Mouse (Mus musculus) CH12.LX (cell line): Measurements from ENCODE around the gene Ptprm. TPM values are rescaled to one million over a fixed set of nuclear protein-coding genes. Genes with fewer than 3 reads are reported as not detected.

Experiments used
- DNase-seq: peaks from one replicate; pipeline ENCODE4 v3.0.0-alpha.2; 2013; ENCODE audit errors: extremely low read depth
- H3K27ac ChIP-seq: 2 replicates; pipeline ENCODE4 v1.5.1; 2012; ENCODE audit warnings: low read depth, mild to moderate bottlenecking, control low read depth, moderate library complexity; ENCODE audit not compliant: insufficient read depth
- H3K27me3 ChIP-seq: replicated peaks from 2 replicates; pipeline ENCODE3; 2012; ENCODE audit warnings: inconsistent platforms
- H3K36me3 ChIP-seq, 2 experiments: replicated peaks in 1 of 2; 2 replicates each; pipeline versions ENCODE3 to v1.6.1; 2012; ENCODE audit warnings: inconsistent platforms in 1 of 2, low read length in 1 of 2, mild to moderate bottlenecking in 1 of 2, mixed read lengths in 1 of 2, moderate library complexity in 1 of 2; ENCODE audit not compliant: control insufficient read depth in 1 of 2, insufficient read depth in 1 of 2
- H3K4me1 ChIP-seq, 2 experiments: 2 replicates each; pipeline ENCODE4 v1.6.1; 2012; ENCODE audit warnings: inconsistent platforms in 1 of 2, moderate library complexity in 1 of 2; ENCODE audit not compliant: insufficient read depth in 2 of 2, control insufficient read depth in 1 of 2
- H3K4me2 ChIP-seq: 2 replicates; pipeline ENCODE4 v1.6.1; 2012; ENCODE audit warnings: low read depth, mild to moderate bottlenecking, control low read depth; ENCODE audit not compliant: poor library complexity, insufficient read depth, severe bottlenecking
- H3K4me3 ChIP-seq, 3 experiments: fragments of 150-350 bp in 1 of 3; sonication (generic) in 1 of 3; replicated peaks in 1 of 3; 2 replicates each; pipeline versions ENCODE3 to v1.5.1; 2011 to 2012; ENCODE audit warnings: low read depth in 2 of 3, low read length in 2 of 3, mild to moderate bottlenecking in 2 of 3, moderate library complexity in 2 of 3, control low read depth in 1 of 3, improper control_type of control experiment in 1 of 3, inconsistent platforms in 1 of 3, mixed read lengths in 1 of 3; ENCODE audit not compliant: poor library complexity in 1 of 3
- H3K79me2 ChIP-seq: replicated peaks from 2 replicates; pipeline ENCODE4 v1.6.1; 2012; ENCODE audit warnings: mild to moderate bottlenecking, moderate library complexity; ENCODE audit not compliant: control insufficient read depth, poor library complexity, insufficient read depth, severe bottlenecking; ENCODE audit errors: extremely low read depth
- H3K9ac ChIP-seq: 2 replicates; pipeline ENCODE4 v1.6.1; 2012; ENCODE audit warnings: low read depth, mild to moderate bottlenecking, control low read depth, moderate library complexity; ENCODE audit not compliant: insufficient read depth
- H3K9me3 ChIP-seq: replicated peaks from 2 replicates; pipeline ENCODE3; 2012; ENCODE audit warnings: low read length, inconsistent platforms, mixed read lengths
- CHD2 ChIP-seq: IDR thresholded peaks from 2 replicates; pipeline ENCODE4 v1.6.1; 2011; ENCODE audit warnings: low read length, improper control_type of control experiment
- E2F4 ChIP-seq: IDR thresholded peaks from 2 replicates; pipeline ENCODE4 v1.6.1; 2011; ENCODE audit warnings: low read depth, low read length, improper control_type of control experiment; ENCODE audit not compliant: insufficient replicate concordance
- ETS1 ChIP-seq: conservative IDR thresholded peaks from 2 replicates; pipeline ENCODE4 v1.6.1; 2012; ENCODE audit warnings: low read depth, mild to moderate bottlenecking, inconsistent platforms, low read length, improper control_type of control experiment, moderate library complexity
- IRF4 ChIP-seq: IDR thresholded peaks from 2 replicates; pipeline ENCODE4 v1.6.1; 2014; ENCODE audit warnings: low read depth, mild to moderate bottlenecking, inconsistent platforms, low read length, improper control_type of control experiment
- JUN ChIP-seq: IDR thresholded peaks from 2 replicates; pipeline ENCODE4 v1.6.1; 2011; ENCODE audit warnings: low read depth, mild to moderate bottlenecking, low read length, improper control_type of control experiment, moderate library complexity; ENCODE audit not compliant: insufficient read depth
- JUND ChIP-seq: conservative IDR thresholded peaks from 2 replicates; pipeline ENCODE4 v1.6.1; 2011; ENCODE audit warnings: low read depth, low read length, improper control_type of control experiment
- MAZ ChIP-seq: IDR thresholded peaks from 2 replicates; pipeline ENCODE4 v1.6.1; 2012; ENCODE audit warnings: low read depth, mild to moderate bottlenecking, inconsistent platforms, low read length, improper control_type of control experiment, moderate library complexity
- MEF2A ChIP-seq: IDR thresholded peaks from 2 replicates; pipeline ENCODE4 v1.6.1; 2014; ENCODE audit warnings: low read depth, mild to moderate bottlenecking, inconsistent platforms, low read length, improper control_type of control experiment, borderline replicate concordance
- MXI1 ChIP-seq: IDR thresholded peaks from 2 replicates; pipeline ENCODE4 v1.6.1; 2011; ENCODE audit warnings: mild to moderate bottlenecking, low read depth, low read length, improper control_type of control experiment
- MYC ChIP-seq: IDR thresholded peaks from 2 replicates; pipeline ENCODE4 v1.6.1; 2011; ENCODE audit warnings: low read depth, mild to moderate bottlenecking, improper control_type of control experiment, low read length
- NRF1 ChIP-seq: IDR thresholded peaks from 2 replicates; pipeline ENCODE4 v1.6.1; 2014; ENCODE audit warnings: low read depth, mild to moderate bottlenecking, inconsistent platforms, low read length, improper control_type of control experiment, moderate library complexity
- POLR2A ChIP-seq: IDR thresholded peaks from 2 replicates; pipeline ENCODE4 v1.6.1; 2011; ENCODE audit warnings: low read depth, mild to moderate bottlenecking, improper control_type of control experiment, low read length
- POLR2AphosphoS2 ChIP-seq: IDR thresholded peaks from 2 replicates; pipeline ENCODE4 v1.6.1; 2011; ENCODE audit warnings: low read depth, low read length, improper control_type of control experiment
- RAD21 ChIP-seq: IDR thresholded peaks from 2 replicates; pipeline ENCODE4 v1.6.1; 2011; ENCODE audit warnings: low read depth, mild to moderate bottlenecking, low read length, improper control_type of control experiment, moderate library complexity
- SIN3A ChIP-seq: IDR thresholded peaks from 2 replicates; pipeline ENCODE4 v1.6.1; 2012; ENCODE audit warnings: low read length, improper control_type of control experiment, inconsistent platforms
- SMC3 ChIP-seq: IDR thresholded peaks from 2 replicates; pipeline ENCODE4 v1.6.1; 2011; ENCODE audit warnings: low read depth, low read length, improper control_type of control experiment
- TCF12 ChIP-seq: IDR thresholded peaks from 2 replicates; pipeline ENCODE4 v1.6.1; 2014; ENCODE audit warnings: low read depth, mild to moderate bottlenecking, inconsistent platforms, low read length, improper control_type of control experiment
- USF2 ChIP-seq: conservative IDR thresholded peaks from 2 replicates; pipeline ENCODE4 v1.6.1; 2011; ENCODE audit warnings: low read depth, low read length, improper control_type of control experiment
- ZC3H11A ChIP-seq: IDR thresholded peaks from 2 replicates; pipeline ENCODE4 v1.6.1; 2012; ENCODE audit warnings: low read depth, mild to moderate bottlenecking, inconsistent platforms, low read length, improper control_type of control experiment
- ZKSCAN1 ChIP-seq: IDR thresholded peaks from 2 replicates; pipeline ENCODE4 v1.6.1; 2012; ENCODE audit warnings: low read depth, inconsistent platforms, low read length, improper control_type of control experiment, borderline replicate concordance
- ZNF384 ChIP-seq: IDR thresholded peaks from 2 replicates; pipeline ENCODE4 v1.6.1; 2012; ENCODE audit warnings: low read depth, low read length, improper control_type of control experiment, inconsistent platforms
- dilution Hi-C: fragments of 300-500 bp; cut with MboI; formaldehyde crosslinking; loops from 2 replicates; pipeline ENCODE4 v1.14.3; 2020; ENCODE audit warnings: low sequenced_read_pairs; ENCODE audit not compliant: extremely low pct_unique_long_range_greater_than_20kb, extremely low pct_ligation_motif_present
- in situ Hi-C: fragments of 300-500 bp; cut with MboI; formaldehyde crosslinking; loops from 3 replicates; pipeline ENCODE4 v1.14.3; 2019; ENCODE audit warnings: low sequenced_read_pairs, low pct_ligation_motif_present, low pct_unique_long_range_greater_than_20kb, mixed read lengths
- polyA plus RNA-seq: library from polyadenylated mRNA; unstranded; fragments of >175 nt; gene quantifications from 2 replicates; pipeline ENCODE4 v1.2.1, GENCODE M21; 2012; ENCODE audit warnings: low read depth; ENCODE audit not compliant: insufficient read length
- total RNA-seq, 2 experiments: library from RNA; depleted of rRNA; stranded (reverse); fragments of 300-350 nt in 1 of 2; fragments of >200 nt in 1 of 2; gene quantifications; 2 replicates each; pipeline ENCODE4 v1.2.3; 2012 to 2014

Ptprm gene
- total and polyA plus RNA-seq, 3 experiments: not detected

DNA sequence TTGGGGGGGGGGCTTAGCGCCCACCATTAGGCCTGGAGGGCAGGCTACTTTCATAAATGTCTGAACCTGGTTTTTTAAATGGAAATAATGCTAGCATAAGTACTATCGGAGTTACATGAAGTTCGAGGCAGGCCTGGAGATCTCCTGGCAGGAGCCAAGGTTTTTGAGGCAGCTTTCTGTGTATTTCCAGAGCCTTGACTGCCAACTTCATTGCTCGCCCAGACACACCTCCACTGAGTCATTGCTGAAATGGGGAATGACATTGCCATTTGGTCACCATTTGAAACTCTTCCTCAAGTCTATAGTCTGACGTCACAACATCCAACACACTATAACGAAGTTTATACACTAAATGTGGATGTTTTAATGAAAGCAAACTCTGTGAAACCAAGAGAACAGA lies 89.5 kb downstream of the Ptprm start:
- Histone ChIP-seq H3K9ac (no peak overlapping the region), H3K36me3 (no peaks in the 10 kb centered on the region), H3K4me1 (no peaks in the 10 kb centered on the region), H3K27ac (no peak overlapping the region), H3K4me3 (no peak overlapping the region), H3K27me3 (no peaks in the 10 kb centered on the region), H3K79me2 (no peaks in the 10 kb centered on the region), H3K4me2 (no peak overlapping the region), H3K9me3 (peaks cover 84% of the 10 kb centered on the region)
- no peak for TF ChIP-seq ZKSCAN1
- TF ChIP-seq SIN3A: no peak
- TF ChIP-seq SMC3: no peak
- no peak for TF ChIP-seq CHD2
- TF ChIP-seq RAD21: no peak
- no peak for TF ChIP-seq E2F4
- TF ChIP-seq JUN: no peak
- no peak for TF ChIP-seq IRF4
- TF ChIP-seq JUND: no peak
- TF ChIP-seq TCF12: no peak
- TF ChIP-seq MYC: no peak
- no peak for TF ChIP-seq ZNF384
- TF ChIP-seq MAZ: no peak
- in situ Hi-C loops (no loop called here), dilution Hi-C loops (no loop called here)
- no peak for DNase-seq

DNA sequence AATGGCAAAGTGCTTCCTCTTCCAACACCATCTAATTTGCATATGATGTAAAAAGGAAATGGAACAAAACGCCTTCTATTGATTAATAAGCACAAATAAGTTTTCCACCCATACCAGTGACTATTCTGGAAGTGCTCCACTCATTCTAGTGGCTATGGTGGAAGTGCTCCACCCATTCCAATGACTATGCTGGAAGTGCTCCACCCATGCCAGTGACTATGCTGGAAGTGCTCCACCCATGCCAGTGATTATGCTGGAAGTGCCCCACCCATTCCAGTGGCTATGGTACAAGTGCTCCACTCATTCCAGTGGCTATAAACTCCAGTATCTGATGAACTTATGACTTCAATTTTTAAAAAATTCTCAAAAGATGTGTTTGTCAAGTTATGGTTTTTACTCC lies 91.2 kb downstream of the Ptprm start:
- Histone ChIP-seq H3K4me2 (no peak overlapping the region), H3K79me2 (no peaks in the 10 kb centered on the region), H3K4me3 (no peak overlapping the region), H3K9me3 (peaks cover 86% of the 10 kb centered on the region), H3K4me1 (no peaks in the 10 kb centered on the region), H3K27me3 (no peaks in the 10 kb centered on the region), H3K9ac (no peak overlapping the region), H3K27ac (no peak overlapping the region), H3K36me3 (no peaks in the 10 kb centered on the region)
- in situ Hi-C loops: no loop called here
- TF ChIP-seq USF2: no peak
- no peak for TF ChIP-seq NRF1
- TF ChIP-seq JUN: no peak
- no peak for TF ChIP-seq SMC3
- TF ChIP-seq MYC: no peak
- TF ChIP-seq JUND: no peak
- no peak for TF ChIP-seq MEF2A
- TF ChIP-seq ZC3H11A: no peak
- TF ChIP-seq POLR2AphosphoS2: no peak
- no peak for TF ChIP-seq POLR2A
- no peak for TF ChIP-seq MXI1
- no peak for TF ChIP-seq MAZ
- no peak for TF ChIP-seq ETS1
- TF ChIP-seq TCF12: no peak
- dilution Hi-C loops: no loop called here
- no peak for DNase-seq
